Mouse (Mus musculus) spleen, adult 2 months (tissue): ENCODE measurements around the gene Cd81. TPM values are rescaled to one million over a fixed set of nuclear protein-coding genes. Genes with fewer than 3 reads are reported as not detected.

Source experiments
- DNase-seq, 2 experiments: peaks; one replicate each; pipeline versions ENCODE4 v3.0.0 to v3.0.0-alpha.2; 2012 to 2021; ENCODE audit warnings: low spot score in 2 of 2, low read depth in 1 of 2
- H3K27ac ChIP-seq: fragments of 200-500 bp; 2 replicates; pipeline ENCODE4 v1.5.1; 2012; ENCODE audit warnings: low read length, inconsistent platforms; ENCODE audit not compliant: insufficient read depth
- H3K27me3 ChIP-seq: fragments of 200-500 bp; 2 replicates; pipeline ENCODE4 v1.6.1; 2012; ENCODE audit warnings: mild to moderate bottlenecking, moderate library complexity, low read length, inconsistent platforms; ENCODE audit not compliant: control insufficient read depth, insufficient read depth
- H3K36me3 ChIP-seq: fragments of 200-500 bp; 2 replicates; pipeline ENCODE4 v1.6.1; 2012; ENCODE audit warnings: mild to moderate bottlenecking, low read length, inconsistent platforms; ENCODE audit not compliant: control insufficient read depth, insufficient read depth
- H3K4me1 ChIP-seq: fragments of 200-500 bp; 2 replicates; pipeline ENCODE4 v1.6.1; 2011; ENCODE audit warnings: inconsistent platforms; ENCODE audit not compliant: control insufficient read depth, insufficient read depth, insufficient read length
- H3K4me3 ChIP-seq: fragments of 200-500 bp; 2 replicates; pipeline ENCODE4 v1.5.1; 2011; ENCODE audit warnings: mild to moderate bottlenecking, inconsistent platforms; ENCODE audit not compliant: insufficient read depth, insufficient read length; ENCODE audit errors: extremely low read depth
- CTCF ChIP-seq: fragments of 200-500 bp; IDR thresholded peaks from 2 replicates; pipeline ENCODE4 v1.5.1; 2011; ENCODE audit warnings: mild to moderate bottlenecking, inconsistent platforms; ENCODE audit not compliant: insufficient read depth, insufficient read length, insufficient replicate concordance; ENCODE audit errors: extremely low read depth
- POLR2A ChIP-seq: fragments of 200-500 bp; IDR thresholded peaks from 2 replicates; pipeline ENCODE4 v1.6.1; 2011; ENCODE audit warnings: low read depth, low read length, inconsistent platforms
- WGBS: fragments of 180-500 bp; shearing (Covaris S2); methylation state at CpG from one replicate; pipeline ENCODE4 v1.1.7; 2018; 5-methylcytosine and 5-hydroxymethylcytosine counted together
- polyA plus RNA-seq: library from polyadenylated mRNA; depleted of rRNA; stranded (reverse); fragments of >200 nt; gene quantifications from 2 replicates; pipeline ENCODE4 v1.2.3, GENCODE M21; 2012

Gene Cd81
- polyA plus RNA-seq, 1 experiment: 352 TPM

- no peak for TF ChIP-seq POLR2A
- Histone ChIP-seq H3K36me3 (no peaks in the 10 kb centered on the region), H3K27me3 (no peaks in the 10 kb centered on the region), H3K27ac (peak overlapping the region; percentile 31), H3K4me3 (no peak overlapping the region), H3K4me1 (peaks cover 26% of the 10 kb centered on the region; the same call in 1 of the 2 replicates)
- WGBS: 38% methylated on average over 7 of the region's 7 CpGs
- no peak for DNase-seq
These were observed 6.2 kb upstream of the Cd81 start for GRCm38 (mm10) chr7:143046358-143046757.

GRCm38 (mm10) chr7:143049331-143049730, 3.2 kb upstream of the Cd81 start:
- H3K27ac ChIP-seq: no peak overlapping the region

GRCm38 (mm10) chr7:143049841-143050816, 2.4 kb upstream of the Cd81 start:
- no peak for TF ChIP-seq POLR2A
- TF ChIP-seq CTCF: no peak
- Histone ChIP-seq H3K27ac (no peak overlapping the region; the same call in 1 of the 2 replicates), H3K36me3 (no peaks in the 10 kb centered on the region), H3K4me1 (peaks cover 29% of the 10 kb centered on the region; the same call in 1 of the 2 replicates), H3K4me3 (no peak overlapping the region), H3K27me3 (no peaks in the 10 kb centered on the region)
- WGBS: 52% methylated on average over 3 of the region's 3 CpGs
- no peak for DNase-seq

More at GRCm38 (mm10) chr7:143049331-143049730, 3.2 kb upstream of the Cd81 start:
- TF ChIP-seq CTCF: no peak
- no peak for TF ChIP-seq POLR2A
- Histone ChIP-seq H3K4me1 (peaks cover 23% of the 10 kb centered on the region; the same call in 1 of the 2 replicates), H3K4me3 (no peak overlapping the region), H3K36me3 (no peaks in the 10 kb centered on the region), H3K27me3 (no peaks in the 10 kb centered on the region)
- no peak for DNase-seq
- WGBS: 81% methylated on average over 3 of the region's 3 CpGs

- Histone ChIP-seq H3K27ac (no peak overlapping the region), H3K27me3 (no peaks in the 10 kb centered on the region), H3K36me3 (no peaks in the 10 kb centered on the region), H3K4me1 (peaks cover 31% of the 10 kb centered on the region; the same call in 1 of the 2 replicates), H3K4me3 (no peak overlapping the region)
- TF ChIP-seq CTCF (no peak), POLR2A (no peak)
- WGBS: 45% methylated on average over 2 of the region's 2 CpGs
- DNase-seq: no peak
These were observed 1.2 kb upstream of the Cd81 start for GRCm38 (mm10) chr7:143051316-143051715.

- Histone ChIP-seq H3K36me3 (no peaks in the 10 kb centered on the region), H3K4me3 (peak overlapping the region; percentile 63), H3K27ac (peak overlapping the region; percentile 72), H3K27me3 (no peaks in the 10 kb centered on the region), H3K4me1 (peaks cover 45% of the 10 kb centered on the region; the same call in 1 of the 2 replicates)
- peak in 1 of 2 experiments; percentile 52 for DNase-seq
- 0 out of 2 replicates have a peak, but pooled peaks have one; percentile 29 for TF ChIP-seq CTCF
- TF ChIP-seq POLR2A: no peak
- WGBS: under 1% methylated on average over 46 of the region's 46 CpGs
These were observed 715 bp downstream of the Cd81 start for GRCm38 (mm10) chr7:143053008-143053899.

GRCm38 (mm10) chr7:143053961-143054611, 1.5 kb downstream of the Cd81 start:
- H3K4me3 ChIP-seq: peak overlapping the region; percentile 63; the same call in 1 of the 2 replicates
- H3K27ac ChIP-seq: no peak overlapping the region
- H3K36me3 ChIP-seq: no peaks in the 10 kb centered on the region
- H3K27me3 ChIP-seq: no peaks in the 10 kb centered on the region
- 22% methylated on average over 11 of the region's 11 CpGs for WGBS
- H3K4me1 ChIP-seq: peaks cover 51% of the 10 kb centered on the region; the same call in 1 of the 2 replicates
- TF ChIP-seq CTCF (no peak), POLR2A (no peak)
- no peak for DNase-seq
